Mouse (Mus musculus): Measurements from ENCODE around the gene Slc25a45.

GRCm38 (mm10) chr19:5928104-5928503 lies 50.5 kb downstream of the Slc25a45 start:
- no peak for TF ChIP-seq CTCF (IDR thresholded peaks at IDR 0.05; ENCODE audit: extremely low read depth, insufficient read length, insufficient replicate concordance, low read depth, low read length)
- no peak for TF ChIP-seq POLR2A (IDR thresholded peaks at IDR 0.05; ENCODE audit: low read depth, low read length)
